Mouse (Mus musculus): ENCODE data around the gene Myo9a.
"Not testable (repeated sequence)": the region's sequence is repeated elsewhere in the genome, so short reads cannot be mapped to it uniquely, and the experiment has no call there.

Myo9a gene

GRCm38 (mm10) chr9:59948691-59949250 lies 198.1 kb downstream of the Myo9a start:
- no peak for DNase-seq (ENCODE audit: low read depth, low spot score)

- no peak for DNase-seq (ENCODE audit: low read depth, low spot score)
These were observed 198.8 kb downstream of the Myo9a start for GRCm38 (mm10) chr9:59949511-59949910.

- no peak for DNase-seq (ENCODE audit: low read depth, low spot score)
These were observed 199.3 kb downstream of the Myo9a start for GRCm38 (mm10) chr9:59949981-59950380.

GRCm38 (mm10) chr9:59951001-59951750 lies 200.5 kb downstream of the Myo9a start:
- DNase-seq (ENCODE audit: low read depth, low spot score), result no peak

- DNase-seq (ENCODE audit: low read depth, low spot score), result no peak
These were observed 201.2 kb downstream of the Myo9a start for GRCm38 (mm10) chr9:59951943-59952342.

- no peak for DNase-seq (ENCODE audit: low read depth, low spot score)
These were observed 201.9 kb downstream of the Myo9a start for GRCm38 (mm10) chr9:59952515-59953070.

- no peak for DNase-seq (ENCODE audit: low read depth, low spot score)
These were observed 202.9 kb downstream of the Myo9a start for GRCm38 (mm10) chr9:59953556-59953955.

- DNase-seq (ENCODE audit: low read depth, low spot score), result no peak
These were observed 204.5 kb downstream of the Myo9a start for GRCm38 (mm10) chr9:59955199-59955598.

- DNase-seq (ENCODE audit: low read depth, low spot score), result no peak
These were observed 205.0 kb downstream of the Myo9a start for GRCm38 (mm10) chr9:59955692-59956091.

- no peak for DNase-seq (ENCODE audit: low read depth, low spot score)
These were observed 205.8 kb downstream of the Myo9a start for GRCm38 (mm10) chr9:59956496-59956895.

GRCm38 (mm10) chr9:59958115-59958514 lies 207.4 kb downstream of the Myo9a start:
- DNase-seq (ENCODE audit: low read depth, low spot score), result not testable (repeated sequence)

- DNase-seq (ENCODE audit: low read depth, low spot score), result peak; percentile 92
These were observed 208.6 kb downstream of the Myo9a start for GRCm38 (mm10) chr9:59959276-59959675.

- no peak for DNase-seq (ENCODE audit: low read depth, low spot score)
These were observed 209.9 kb downstream of the Myo9a start, which contains the start of gene Nr2e3 for GRCm38 (mm10) chr9:59960559-59960958. Gene Nr2e3, minus strand, starts transcription at chr9:59960659.

- no peak for DNase-seq (ENCODE audit: low read depth, low spot score)
These were observed 210.7 kb downstream of the Myo9a start for GRCm38 (mm10) chr9:59961201-59961955.

- DNase-seq (ENCODE audit: low read depth, low spot score), result no peak
These were observed 213.7 kb downstream of the Myo9a start for GRCm38 (mm10) chr9:59964367-59964766.

GRCm38 (mm10) chr9:59965046-59965445 lies 214.3 kb downstream of the Myo9a start:
- DNase-seq (ENCODE audit: low read depth, low spot score), result no peak

- DNase-seq (ENCODE audit: low read depth, low spot score), result peak; percentile 72
These were observed 218.7 kb downstream of the Myo9a start for GRCm38 (mm10) chr9:59969383-59969782.

- no peak for DNase-seq (ENCODE audit: low read depth, low spot score)
These were observed 220.6 kb downstream of the Myo9a start for GRCm38 (mm10) chr9:59971263-59971662.

Data from A20 (cell line).